Mouse (Mus musculus) ES-Bruce4 (cell line): ENCODE data around the gene Hadhb.

Experiments used
- CTCF ChIP-seq: IDR thresholded peaks from one replicate; pipeline ENCODE4 v1.8.1; 2011; ENCODE audit warnings: low read depth, low read length
- EP300 ChIP-seq: IDR thresholded peaks from 2 replicates; pipeline ENCODE4 v1.6.1; 2011; ENCODE audit warnings: low read depth, low read length; ENCODE audit not compliant: insufficient read depth
- POLR2A ChIP-seq: IDR thresholded peaks from one replicate; pipeline ENCODE4 v1.8.1; 2011; ENCODE audit warnings: low read length; ENCODE audit not compliant: insufficient read depth

DNA sequence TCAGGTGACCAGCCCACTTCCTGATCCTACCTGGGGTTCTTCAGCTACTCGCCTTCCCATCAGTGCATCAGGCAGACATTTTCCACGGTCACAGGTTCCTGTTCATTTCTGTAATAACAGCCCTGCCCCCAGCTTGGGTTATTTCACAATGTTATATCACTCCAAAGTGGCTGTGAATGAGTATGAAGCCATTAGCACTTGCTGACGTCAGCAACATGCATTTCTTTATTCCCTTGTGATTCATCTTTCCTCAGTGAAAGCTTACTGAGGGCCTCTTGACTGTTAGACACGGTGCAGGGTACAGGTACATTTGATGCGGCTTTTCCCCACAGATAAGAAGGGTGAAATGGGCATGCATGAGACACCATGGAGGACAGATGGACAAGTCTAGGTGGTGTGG lies 60.9 kb downstream of the Hadhb start:
- TF ChIP-seq CTCF (no peak), POLR2A (no peak), EP300 (no peak)
